Mouse (Mus musculus) intestine, postnatal 0 days (tissue): Measurements from ENCODE around the gene Ccdc61. TPM values are rescaled to one million over a fixed set of nuclear protein-coding genes. Genes with fewer than 3 reads are reported as not detected.

ENCODE experiments used
- ATAC-seq: fragments of 200-750 bp; cut with Nextera tagmentation; 2 replicates; pipeline ENCODE4 v1.8.0; 2017; ENCODE audit warnings: mild to moderate bottlenecking, moderate TSS enrichment, moderate library complexity
- H3K27ac ChIP-seq: fragments of 300-500 bp; sonication (generic); 2 replicates; pipeline ENCODE4 v1.5.1; 2014; ENCODE audit warnings: mild to moderate bottlenecking, low read depth, low read length, moderate library complexity
- H3K27me3 ChIP-seq: fragments of 300-500 bp; sonication (generic); replicated peaks from 2 replicates; pipeline ENCODE4 v1.6.1; 2014; ENCODE audit warnings: low read length, mixed read lengths; ENCODE audit not compliant: control insufficient read depth, insufficient read depth
- H3K36me3 ChIP-seq: fragments of 300-500 bp; sonication (generic); 2 replicates; pipeline ENCODE4 v1.6.1; 2014; ENCODE audit warnings: mild to moderate bottlenecking, moderate library complexity; ENCODE audit not compliant: control insufficient read depth, insufficient read depth
- H3K4me1 ChIP-seq: fragments of 300-500 bp; sonication (generic); replicated peaks from 2 replicates; pipeline ENCODE4 v1.6.1; 2014; ENCODE audit warnings: antibody characterized with exemption, low read length, mixed read lengths; ENCODE audit not compliant: control insufficient read depth, insufficient read depth
- H3K4me2 ChIP-seq: fragments of 300-500 bp; sonication (generic); replicated peaks from 2 replicates; pipeline ENCODE4 v1.6.1; 2014; ENCODE audit warnings: low read depth, mild to moderate bottlenecking, moderate library complexity
- H3K4me3 ChIP-seq: fragments of 300-500 bp; sonication (generic); 2 replicates; pipeline ENCODE4 v1.5.1; 2014; ENCODE audit warnings: low read depth, low read length
- H3K9ac ChIP-seq: fragments of 300-500 bp; sonication (generic); 2 replicates; pipeline ENCODE4 v1.6.1; 2014; ENCODE audit warnings: mild to moderate bottlenecking, low read depth, low read length
- H3K9me3 ChIP-seq: fragments of 300-500 bp; sonication (generic); 2 replicates; pipeline ENCODE4 v1.6.1; 2016; ENCODE audit warnings: mixed run types; ENCODE audit not compliant: control insufficient read depth
- CTCF ChIP-seq: sonication (generic); IDR thresholded peaks from 2 replicates; pipeline ENCODE4 v1.5.1; 2016; ENCODE audit warnings: low read depth, mild to moderate bottlenecking, control low read depth, antibody characterized with exemption, moderate library complexity
- WGBS: fragments of 180-500 bp; shearing (Covaris S2); extraction: QIAGEN DNeasy Blood & Tissue Kit; methylation state at CpG from one replicate; pipeline ENCODE4 v1.1.7; 2014; 5-methylcytosine and 5-hydroxymethylcytosine counted together
- polyA plus RNA-seq: library from polyadenylated mRNA; unstranded; fragments of >200 nt; fragmentation: Nextera tagmentation; extraction: Ambion mirVana; gene quantifications from 2 replicates; pipeline ENCODE4 v1.2.1, GENCODE M21; 2015

Gene Ccdc61
- polyA plus RNA-seq, 1 experiment from 2014 or later = 15.1 TPM

GRCm38 (mm10) chr7:18886963-18887362 lies 23.3 kb downstream of the Ccdc61 start:
- no peak for TF ChIP-seq CTCF
- peaks cover 12% of the 10 kb centered on the region for H3K36me3 ChIP-seq
- no peaks in the 10 kb centered on the region for H3K4me1 ChIP-seq
- H3K9ac ChIP-seq = no peak overlapping the region
- WGBS = 95% methylated on average over 1 of the region's 1 CpGs
- ATAC-seq = no peak
- H3K27ac ChIP-seq = no peak overlapping the region
- no peak overlapping the region for H3K4me2 ChIP-seq
- no peaks in the 10 kb centered on the region for H3K27me3 ChIP-seq
- no peak overlapping the region for H3K4me3 ChIP-seq
- H3K9me3 ChIP-seq = no peaks in the 10 kb centered on the region

- Histone ChIP-seq H3K27me3 (no peaks in the 10 kb centered on the region), H3K9ac (peak overlapping the region; percentile 50; the same call in 1 of the 2 replicates), H3K4me2 (peak overlapping the region; percentile 57), H3K4me1 (no peaks in the 10 kb centered on the region), H3K9me3 (no peaks in the 10 kb centered on the region), H3K36me3 (peaks cover 9% of the 10 kb centered on the region; the same call in 1 of the 2 replicates), H3K4me3 (peak overlapping the region; percentile 21), H3K27ac (peak overlapping the region; percentile 75)
- no peak for TF ChIP-seq CTCF
- WGBS = 32% methylated on average over 13 of the region's 13 CpGs
- no peak; the same call in 1 of the 2 replicates for ATAC-seq
These were observed 25.3 kb downstream of the Ccdc61 start for GRCm38 (mm10) chr7:18884745-18885422.

GRCm38 (mm10) chr7:18883991-18884744 lies 26.0 kb downstream of the Ccdc61 start:
- Histone ChIP-seq H3K4me3 (peak overlapping the region; percentile 21), H3K9ac (peak overlapping the region; percentile 50; the same call in 1 of the 2 replicates)
- TF ChIP-seq CTCF = peak; percentile 12; the same call in 1 of the 2 replicates

GRCm38 (mm10) chr7:18878691-18879090 lies 31.5 kb downstream of the Ccdc61 start:
- no peak for TF ChIP-seq CTCF
- Histone ChIP-seq H3K27ac (no peak overlapping the region), H3K9me3 (no peaks in the 10 kb centered on the region), H3K27me3 (no peaks in the 10 kb centered on the region), H3K4me2 (no peak overlapping the region), H3K36me3 (no peaks in the 10 kb centered on the region), H3K4me1 (no peaks in the 10 kb centered on the region), H3K4me3 (no peak overlapping the region), H3K9ac (no peak overlapping the region)
- ATAC-seq = no peak
- 74% methylated on average over 7 of the region's 7 CpGs for WGBS

More at GRCm38 (mm10) chr7:18883991-18884744, 26.0 kb downstream of the Ccdc61 start:
- H3K4me1 ChIP-seq = no peaks in the 10 kb centered on the region
- ATAC-seq = peak; percentile 88
- H3K36me3 ChIP-seq = 0 out of 2 replicates have a peak, but pooled peaks cover 4% of the 10 kb centered on the region
- H3K4me2 ChIP-seq = peak overlapping the region; percentile 57
- H3K9me3 ChIP-seq = no peaks in the 10 kb centered on the region
- H3K27ac ChIP-seq = peak overlapping the region; percentile 75
- WGBS = 26% methylated on average over 9 of the region's 9 CpGs
- H3K27me3 ChIP-seq = no peaks in the 10 kb centered on the region

GRCm38 (mm10) chr7:18875372-18875771 lies 34.8 kb downstream of the Ccdc61 start:
- Histone ChIP-seq H3K9ac (no peak overlapping the region), H3K27me3 (no peaks in the 10 kb centered on the region), H3K27ac (no peak overlapping the region), H3K4me2 (0 out of 2 replicates have a peak overlapping the region, but pooled peaks have one; percentile 21), H3K4me3 (no peak overlapping the region), H3K4me1 (peaks cover 2% of the 10 kb centered on the region; the same call in 1 of the 2 replicates), H3K9me3 (no peaks in the 10 kb centered on the region), H3K36me3 (no peaks in the 10 kb centered on the region)
- WGBS = 48% methylated on average over 5 of the region's 5 CpGs
- peak; percentile 62 for ATAC-seq
- peak; percentile 44 for TF ChIP-seq CTCF

- Histone ChIP-seq H3K9me3 (0 out of 2 replicates have a peak, but pooled peaks cover 5% of the 10 kb centered on the region), H3K27me3 (no peaks in the 10 kb centered on the region), H3K36me3 (no peaks in the 10 kb centered on the region), H3K4me3 (peak overlapping the region; percentile 34), H3K9ac (0 out of 2 replicates have a peak overlapping the region, but pooled peaks have one; percentile 17), H3K4me2 (peak overlapping the region; percentile 77), H3K4me1 (peaks cover 2% of the 10 kb centered on the region; the same call in 1 of the 2 replicates), H3K27ac (no peak overlapping the region)
- peak; percentile 91 for TF ChIP-seq CTCF
- peak; percentile 52 for ATAC-seq
- WGBS = 0% methylated on average over 10 of the region's 10 CpGs
These were observed 37.0 kb downstream of the Ccdc61 start for GRCm38 (mm10) chr7:18873253-18873652.
